ENCODE assay signal across 16 mouse cellular contexts in the genomic region with DNA sequence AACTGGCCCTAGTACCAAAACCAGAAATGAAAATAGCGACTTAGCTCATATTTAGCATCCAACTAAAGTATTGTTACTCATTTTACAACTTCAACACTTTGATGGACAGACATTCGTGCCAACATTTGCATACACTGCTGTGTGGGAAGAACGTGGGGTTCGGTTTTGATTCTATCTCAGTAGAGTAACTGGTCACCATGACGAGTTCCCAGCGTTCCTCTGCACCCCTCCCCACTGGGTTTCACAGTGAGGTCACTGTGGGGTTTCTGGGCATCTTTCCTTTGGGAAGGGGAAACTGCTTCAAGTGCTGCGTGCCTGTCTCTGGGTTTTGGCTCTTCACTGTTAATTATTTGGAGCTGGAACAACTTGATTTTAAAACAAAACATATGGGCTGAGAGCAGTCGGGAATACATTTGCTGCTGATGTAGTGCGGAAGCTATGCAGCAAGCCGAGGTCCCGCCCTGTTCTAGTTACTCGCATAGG.
A peak's percentile ranks its signal among the peaks of the same experiment; 100 is the strongest.
DNase-seq lines count a peak whose midpoint lies in the region; ATAC-seq and TF ChIP-seq lines count a peak whose summit lies in the region.
"Had no signal": no experiment of that assay in that cellular context is flagged by ENCODE, and none has a peak within 500 bp of the region (broad histone marks: within the 10 kb centered on the region; RNA-seq: fewer than 3 reads in every experiment).

No protein-coding gene starts in this region.

- no peak overlapping the region for H3K9ac ChIP-seq in lung, embryonic 14.5 days
- H3K9ac ChIP-seq in CH12.LX (ENCODE audit: insufficient read depth, low read depth): peak overlapping the region; percentile 36
- H3K9ac ChIP-seq in stomach, postnatal 0 days (ENCODE audit: low read length): no peak overlapping the region
- H3K9ac ChIP-seq: forebrain, embryonic 13.5 days; heart, embryonic 15.5 days; intestine, embryonic 15.5 days; liver, embryonic 14.5 days had no signal

- H3K4me1 ChIP-seq in lung, embryonic 14.5 days (ENCODE audit: insufficient read depth): peaks cover 18% of the 10 kb centered on the region
- H3K4me1 ChIP-seq in CH12.LX (ENCODE audit: control insufficient read depth in 1 of 2, insufficient read depth in 2 of 2): peaks cover 18 to 51% of the 10 kb centered on the region in 2 experiments
- peaks cover 10% of the 10 kb centered on the region for H3K4me1 ChIP-seq in embryonic fibroblast, embryonic 13.5 days (ENCODE audit: control insufficient read depth, insufficient read depth, low read length)
- no peaks in the 10 kb centered on the region; the same call in 1 of the 2 replicates for H3K4me1 ChIP-seq in stomach, postnatal 0 days (replicated peaks; ENCODE audit: control insufficient read depth, insufficient read depth)

- H3K27me3 ChIP-seq in lung, embryonic 14.5 days (ENCODE audit: insufficient read depth, low read length): no peaks in the 10 kb centered on the region
- no peaks in the 10 kb centered on the region for H3K27me3 ChIP-seq in CH12.LX (replicated peaks)
- no peaks in the 10 kb centered on the region for H3K27me3 ChIP-seq in stomach, postnatal 0 days (ENCODE audit: control insufficient read depth, insufficient read depth, low read length)
- H3K27me3 ChIP-seq: forebrain, embryonic 13.5 days; heart, embryonic 15.5 days; intestine, embryonic 15.5 days had no signal

- dilution Hi-C loops in CH12.LX (cut with MboI; ENCODE audit: extremely low pct_ligation_motif_present, extremely low pct_unique_long_range_greater_than_20kb, low sequenced_read_pairs): no loop called here

- peak; percentile 98 for TF ChIP-seq EP300 in CH12.LX (IDR thresholded peaks at IDR 0.05; ENCODE audit: low read length)
- no peak for TF ChIP-seq EP300 in stomach, postnatal 0 days (optimal IDR thresholded peaks at IDR 0.05)

- DNase-seq in lung, embryonic 14.5 days: peak; percentile 80
- DNase-seq in lung, postnatal 14 days: no peak
- peak; percentile 90 for DNase-seq in CH12.LX (ENCODE audit: extremely low read depth)
- DNase-seq in stomach, postnatal 0 days (ENCODE audit: low spot score): no peak
- no peak for DNase-seq in gastrocnemius, adult 2 months
- DNase-seq in testis, postnatal 10 days (ENCODE audit: low spot score): no peak
- DNase-seq: adrenal gland, postnatal 25 days; cerebellum, adult 9-11 months; right cerebral cortex, postnatal 14 days; thymus, adult 2 months had no signal

- no peak overlapping the region for H3K4me2 ChIP-seq in lung, embryonic 14.5 days
- peak overlapping the region; percentile 42 for H3K4me2 ChIP-seq in CH12.LX (ENCODE audit: insufficient read depth, low read depth, poor library complexity, severe bottlenecking)
- no peak overlapping the region for H3K4me2 ChIP-seq in stomach, postnatal 0 days (replicated peaks; ENCODE audit: low read depth)
- H3K4me2 ChIP-seq: forebrain, embryonic 13.5 days; heart, embryonic 15.5 days; intestine, embryonic 15.5 days had no signal

- H3K27ac ChIP-seq in lung, embryonic 14.5 days (ENCODE audit: low read depth): peak overlapping the region; percentile 24; the same call in 1 of the 2 replicates
- H3K27ac ChIP-seq in CH12.LX (ENCODE audit: insufficient read depth, low read depth): peak overlapping the region; percentile 26
- H3K27ac ChIP-seq in embryonic fibroblast, embryonic 13.5 days (ENCODE audit: insufficient read depth, low read length): peak overlapping the region; percentile 91
- peak overlapping the region; percentile 24; the same call in 1 of the 2 replicates for H3K27ac ChIP-seq in stomach, postnatal 0 days (replicated peaks)
- H3K27ac ChIP-seq in gastrocnemius, adult 2 months: no peak overlapping the region
- H3K27ac ChIP-seq: forebrain, embryonic 13.5 days; heart, embryonic 15.5 days; intestine, embryonic 15.5 days; liver, embryonic 14.5 days had no signal

- TF ChIP-seq RAD21 in CH12.LX (IDR thresholded peaks at IDR 0.05; ENCODE audit: low read depth, low read length): no peak; the same call in none of the 2 replicates

- H3K36me3 ChIP-seq in lung, embryonic 14.5 days (ENCODE audit: insufficient read depth): no peaks in the 10 kb centered on the region
- peaks cover 0 to 27% of the 10 kb centered on the region in 2 experiments for H3K36me3 ChIP-seq in CH12.LX (replicated peaks in 1 of 2; ENCODE audit: control insufficient read depth in 1 of 2, insufficient read depth in 1 of 2, low read length in 1 of 2)
- H3K36me3 ChIP-seq in stomach, postnatal 0 days (ENCODE audit: control insufficient read depth, insufficient read depth, low read length): no peaks in the 10 kb centered on the region
- H3K36me3 ChIP-seq: heart, embryonic 15.5 days; intestine, embryonic 15.5 days had no signal

- H3K4me3 ChIP-seq in lung, embryonic 14.5 days (ENCODE audit: low read depth, low read length): no peak overlapping the region
- H3K4me3 ChIP-seq in CH12.LX (replicated peaks in 1 of 3; ENCODE audit: low read depth in 2 of 3, low read length in 2 of 3, poor library complexity in 1 of 3): peak overlapping the region in 2 of 3 experiments; percentile 0 to 1
- H3K4me3 ChIP-seq in embryonic fibroblast, embryonic 13.5 days (ENCODE audit: insufficient read depth, low read length): no peak overlapping the region
- no peak overlapping the region for H3K4me3 ChIP-seq in stomach, postnatal 0 days (ENCODE audit: low read depth, low read length)
- H3K4me3 ChIP-seq in gastrocnemius, adult 2 months: no peak overlapping the region
- H3K4me3 ChIP-seq: forebrain, embryonic 13.5 days; heart, embryonic 15.5 days; intestine, embryonic 15.5 days had no signal

- in situ Hi-C loops in CH12.LX (cut with MboI; ENCODE audit: low pct_ligation_motif_present, low pct_unique_long_range_greater_than_20kb, low sequenced_read_pairs): no loop called here

- intact Hi-C loops in gastrocnemius, adult 2 months (cut with DNase I): no loop called here

- ATAC-seq in lung, embryonic 14.5 days (ENCODE audit: insufficient read depth): 0 out of 2 replicates have a peak, but pooled peaks have one; percentile 18
- ATAC-seq in stomach, postnatal 0 days (ENCODE audit: low FRiP score, low TSS enrichment): no peak
- ATAC-seq: forebrain, embryonic 13.5 days; intestine, embryonic 15.5 days; midbrain, embryonic 16.5 days had no signal

- peak; percentile 50; the same call in 1 of the 2 replicates for TF ChIP-seq POLR2A in CH12.LX (IDR thresholded peaks at IDR 0.05; ENCODE audit: low read depth, low read length)
- no peak for TF ChIP-seq POLR2A in embryonic fibroblast, embryonic 13.5 days (IDR thresholded peaks at IDR 0.05; ENCODE audit: low read depth, low read length)

- H3K79me2 ChIP-seq in CH12.LX (replicated peaks; ENCODE audit: control insufficient read depth, extremely low read depth, insufficient read depth, poor library complexity, severe bottlenecking): no peaks in the 10 kb centered on the region

- H3K9me3 ChIP-seq in lung, embryonic 14.5 days (ENCODE audit: low read depth, low read length): no peaks in the 10 kb centered on the region
- no peaks in the 10 kb centered on the region for H3K9me3 ChIP-seq in CH12.LX (replicated peaks; ENCODE audit: low read length)
- no peaks in the 10 kb centered on the region for H3K9me3 ChIP-seq in stomach, postnatal 0 days (ENCODE audit: control insufficient read depth, low read length)
- H3K9me3 ChIP-seq: forebrain, embryonic 13.5 days; heart, embryonic 15.5 days; intestine, embryonic 15.5 days had no signal

- no peak for TF ChIP-seq CTCF in lung, embryonic 14.5 days (IDR thresholded peaks at IDR 0.05; ENCODE audit: low read depth)
- no peak for TF ChIP-seq CTCF in CH12.LX (conservative IDR thresholded peaks at IDR 0.05 in 1 of 2, IDR thresholded peaks at IDR 0.05 in 1 of 2; ENCODE audit: low read depth in 2 of 2, low read length in 2 of 2)
- TF ChIP-seq CTCF in embryonic fibroblast, embryonic 13.5 days (IDR thresholded peaks at IDR 0.05; ENCODE audit: borderline replicate concordance, insufficient read depth, low read length): no peak
- TF ChIP-seq CTCF in stomach, postnatal 0 days (IDR thresholded peaks at IDR 0.05; ENCODE audit: low read depth): no peak
- no peak for TF ChIP-seq CTCF in gastrocnemius, adult 2 months (IDR thresholded peaks at IDR 0.05)

- 60% methylated on average over 12 of the region's 12 CpGs for WGBS in lung, embryonic 14.5 days
- 57% methylated on average over 12 of the region's 12 CpGs for WGBS in stomach, postnatal 0 days

TF ChIP-seq in CH12.LX, 34 proteins besides CTCF, POLR2A, EP300 and RAD21 (continues in another document):
- TF ChIP-seq E2F4 (IDR thresholded peaks at IDR 0.05; ENCODE audit: insufficient replicate concordance, low read depth, low read length) (no peak), MYC (IDR thresholded peaks at IDR 0.05; ENCODE audit: low read depth, low read length) (peak; percentile 96), ZNF384 (IDR thresholded peaks at IDR 0.05; ENCODE audit: low read depth, low read length) (peak; percentile 31; the same call in 1 of the 2 replicates), JUND (conservative IDR thresholded peaks at IDR 0.05; ENCODE audit: low read depth, low read length) (peak; percentile 99), TBP (conservative IDR thresholded peaks at IDR 0.05; ENCODE audit: low read depth, low read length) (peak; percentile 66; the same call in 1 of the 2 replicates), ZMIZ1 (IDR thresholded peaks at IDR 0.05; ENCODE audit: low read depth, low read length) (no peak; the same call in none of the 2 replicates), USF2 (conservative IDR thresholded peaks at IDR 0.05; ENCODE audit: low read depth, low read length) (no peak), GABPA (IDR thresholded peaks at IDR 0.05; ENCODE audit: insufficient replicate concordance, low read depth, low read length) (no peak), UBTF (IDR thresholded peaks at IDR 0.05; ENCODE audit: low read depth, low read length) (no peak), SIN3A (IDR thresholded peaks at IDR 0.05; ENCODE audit: low read length) (peak; percentile 87), POLR2AphosphoS2 (IDR thresholded peaks at IDR 0.05; ENCODE audit: low read depth, low read length) (no peak), ELF1 (IDR thresholded peaks at IDR 0.05; ENCODE audit: low read depth, low read length) (peak; percentile 38; the same call in 1 of the 2 replicates), MAZ (IDR thresholded peaks at IDR 0.05; ENCODE audit: low read depth, low read length) (peak; percentile 95), NRF1 (IDR thresholded peaks at IDR 0.05; ENCODE audit: low read depth, low read length) (0 out of 2 replicates have a peak, but pooled peaks have one; percentile 34), ZKSCAN1 (IDR thresholded peaks at IDR 0.05; ENCODE audit: borderline replicate concordance, low read depth, low read length) (no peak), ZC3H11A (IDR thresholded peaks at IDR 0.05; ENCODE audit: low read depth, low read length) (no peak), NELFE (IDR thresholded peaks at IDR 0.05; ENCODE audit: low read depth, low read length) (0 out of 2 replicates have a peak, but pooled peaks have one; percentile 23), HCFC1 (IDR thresholded peaks at IDR 0.05; ENCODE audit: low read depth, low read length) (peak; percentile 56), IRF4 (IDR thresholded peaks at IDR 0.05; ENCODE audit: low read depth, low read length) (peak; percentile 99), JUN (IDR thresholded peaks at IDR 0.05; ENCODE audit: insufficient read depth, low read depth, low read length) (peak; percentile 99)

Comparison
In these comparisons a context has a peak if more than half of its experiments do, and no peak if none do; other contexts are left out.
1. DNase-seq: peak in lung, embryonic 14.5 days (single experiment) and CH12.LX (single experiment); none in lung, postnatal 14 days (single experiment), stomach, postnatal 0 days (single experiment), gastrocnemius, adult 2 months (single experiment) and testis, postnatal 10 days (single experiment).
2. H3K4me3 ChIP-seq: peak in CH12.LX (2 of 3); none in lung, embryonic 14.5 days (single experiment), embryonic fibroblast, embryonic 13.5 days (single experiment), stomach, postnatal 0 days (single experiment) and gastrocnemius, adult 2 months (single experiment).